Mouse (Mus musculus) lung, adult 18-20 months (tissue): ENCODE measurements around the gene Pnpo.

ENCODE experiments used
- DNase-seq, 2 experiments: peaks; one replicate each; pipeline ENCODE4 v3.0.0; 2022; ENCODE audit warnings: mixed read lengths in 2 of 2

Pnpo gene

DNA sequence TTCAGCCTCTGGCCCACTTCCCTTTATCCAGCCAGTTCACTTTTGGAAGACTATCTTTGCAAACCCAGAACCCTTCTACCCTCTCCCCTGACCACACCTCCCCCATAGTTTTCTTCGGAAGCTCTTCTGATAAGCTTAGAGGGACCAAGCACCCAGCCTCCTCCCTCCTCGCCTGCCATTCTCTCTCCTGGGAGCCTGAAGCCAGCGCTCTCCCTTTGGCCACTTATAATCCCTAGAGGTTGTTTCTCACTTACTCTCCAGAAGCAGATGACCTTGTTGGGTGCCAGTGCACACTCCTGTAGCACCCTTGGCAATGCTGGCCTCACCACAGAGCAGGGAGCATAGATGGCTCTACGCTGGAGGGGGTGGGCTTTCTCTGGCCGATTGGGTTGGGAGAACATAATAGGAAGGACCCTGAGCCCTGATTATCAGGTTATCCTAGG lies 25.5 kb upstream of the Pnpo start:
- DNase-seq = peak in 1 of 2 experiments; percentile 36

DNA sequence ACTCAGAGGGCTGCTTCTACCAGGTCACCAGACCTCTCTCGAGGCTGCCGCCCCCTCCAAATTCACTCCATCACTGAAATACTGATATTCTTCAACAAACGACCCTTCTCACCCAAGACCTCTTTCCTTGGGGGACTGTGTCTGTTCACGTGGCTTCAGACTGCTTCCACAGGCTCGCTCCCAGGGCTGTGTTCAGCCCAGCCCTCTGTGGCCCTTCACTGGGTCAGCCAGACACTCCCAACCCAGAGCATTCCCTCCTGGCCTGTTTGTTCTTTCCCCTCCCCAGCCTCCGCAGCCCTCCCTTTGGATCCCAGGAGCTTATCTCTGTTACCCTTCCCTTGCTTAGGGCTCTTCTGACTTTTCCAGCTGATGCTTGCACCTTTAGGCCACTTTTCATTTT lies 24.7 kb upstream of the Pnpo start:
- peak in 1 of 2 experiments; percentile 40 for DNase-seq

DNA sequence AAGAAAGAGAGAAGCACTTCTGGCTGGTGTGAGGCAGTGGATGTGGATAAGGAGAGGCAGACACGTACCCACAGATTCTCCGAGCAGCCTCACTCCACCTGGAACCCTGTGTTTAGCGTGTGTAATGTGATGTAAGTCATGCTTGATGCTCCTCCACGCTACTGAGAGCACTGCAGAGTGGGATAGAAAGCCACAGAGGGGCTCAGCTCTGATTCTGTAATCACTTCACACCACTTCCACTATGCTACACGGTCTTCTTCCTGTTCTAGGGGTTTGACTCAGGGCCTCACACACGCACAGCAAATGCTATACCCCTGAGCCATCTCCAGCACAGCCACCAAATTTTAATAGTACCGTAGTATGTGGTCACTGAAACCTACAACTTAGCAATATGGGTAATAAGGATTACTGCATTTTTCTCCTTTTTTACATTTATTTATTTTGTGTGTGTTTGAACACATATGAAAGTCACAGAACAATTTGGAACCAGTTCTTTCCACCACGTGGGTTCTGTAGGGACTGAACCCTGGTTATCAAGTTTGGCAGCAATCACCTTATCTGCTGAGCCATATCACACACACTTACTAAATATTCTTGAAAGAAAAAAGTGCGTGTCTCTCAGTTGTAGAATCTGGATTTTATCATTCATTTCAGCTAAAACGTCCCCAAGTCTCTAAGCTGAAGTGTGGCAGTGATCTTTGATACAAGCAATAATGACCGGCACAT lies 23.9 kb upstream of the Pnpo start:
- no peak for DNase-seq

DNA sequence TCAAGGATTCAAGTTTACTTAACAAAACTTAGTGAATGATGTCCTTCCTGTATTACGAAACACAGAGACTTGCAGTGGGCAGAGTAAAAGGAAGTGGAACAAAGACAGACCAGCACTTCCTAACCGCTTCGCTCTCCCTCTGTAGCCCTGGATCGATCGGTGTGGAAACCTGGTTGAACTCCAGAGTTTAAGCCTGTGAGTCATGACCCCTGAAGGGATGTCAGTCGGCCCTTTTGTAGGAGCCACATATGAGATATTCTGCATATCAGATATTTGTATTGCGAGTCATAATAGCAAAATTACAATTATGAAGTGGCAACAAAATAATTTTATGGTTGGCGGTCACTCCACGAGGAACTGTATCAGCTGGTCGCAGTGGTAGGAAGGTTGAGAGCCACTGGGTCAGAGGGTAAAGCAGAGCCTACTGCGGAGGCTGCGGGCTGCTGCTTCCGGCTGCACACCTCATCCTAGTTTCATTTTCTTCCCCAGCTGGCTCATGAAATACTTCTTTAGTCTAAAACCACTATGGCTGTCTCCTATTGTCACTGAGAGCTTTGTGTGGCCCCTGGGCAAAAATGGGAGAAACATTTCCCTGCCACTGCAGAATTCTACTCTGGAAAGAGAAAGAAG lies 23.2 kb upstream of the Pnpo start:
- peak; percentile 52 to 54 for DNase-seq

DNA sequence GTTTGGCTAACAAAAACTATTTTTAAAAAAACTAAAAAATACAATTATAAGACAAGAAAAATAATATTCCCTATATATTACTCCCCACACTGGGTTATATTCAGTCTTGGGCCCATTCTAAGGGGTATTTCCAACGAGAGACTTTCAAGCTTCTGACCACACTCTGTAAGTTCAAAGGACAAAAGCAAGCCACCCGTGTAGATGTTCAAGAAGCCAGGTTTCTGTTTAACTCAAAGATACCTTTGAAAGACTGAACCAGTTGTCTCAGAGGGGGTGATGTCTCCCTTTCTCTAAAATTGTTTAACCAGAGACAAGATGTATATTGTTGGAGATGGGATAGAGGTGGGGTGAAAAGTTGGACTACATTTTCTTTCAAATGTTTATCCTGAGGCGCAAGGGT lies 22.4 kb upstream of the Pnpo start:
- DNase-seq = no peak

DNA sequence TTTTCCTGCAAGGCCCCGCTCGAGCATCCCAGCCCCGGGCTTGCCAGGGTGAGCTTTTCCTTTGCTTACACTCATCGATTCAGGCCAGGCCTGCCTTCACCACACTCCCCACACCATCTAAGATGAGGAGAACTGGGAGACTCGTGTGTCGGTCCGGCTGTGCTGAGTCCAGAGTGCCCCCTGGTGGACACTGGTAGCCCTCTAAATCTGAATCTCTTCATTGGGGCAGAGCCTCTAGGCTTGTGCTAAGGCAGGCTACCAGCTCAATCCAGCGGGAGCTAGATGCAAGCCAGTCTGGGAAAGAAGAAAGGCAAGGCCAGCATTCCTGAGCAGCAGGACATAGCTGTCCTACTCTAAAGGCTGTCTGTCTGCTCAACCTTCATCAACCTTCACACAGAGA lies 19.8 kb upstream of the Pnpo start:
- peak; percentile 89 to 92 for DNase-seq

DNA sequence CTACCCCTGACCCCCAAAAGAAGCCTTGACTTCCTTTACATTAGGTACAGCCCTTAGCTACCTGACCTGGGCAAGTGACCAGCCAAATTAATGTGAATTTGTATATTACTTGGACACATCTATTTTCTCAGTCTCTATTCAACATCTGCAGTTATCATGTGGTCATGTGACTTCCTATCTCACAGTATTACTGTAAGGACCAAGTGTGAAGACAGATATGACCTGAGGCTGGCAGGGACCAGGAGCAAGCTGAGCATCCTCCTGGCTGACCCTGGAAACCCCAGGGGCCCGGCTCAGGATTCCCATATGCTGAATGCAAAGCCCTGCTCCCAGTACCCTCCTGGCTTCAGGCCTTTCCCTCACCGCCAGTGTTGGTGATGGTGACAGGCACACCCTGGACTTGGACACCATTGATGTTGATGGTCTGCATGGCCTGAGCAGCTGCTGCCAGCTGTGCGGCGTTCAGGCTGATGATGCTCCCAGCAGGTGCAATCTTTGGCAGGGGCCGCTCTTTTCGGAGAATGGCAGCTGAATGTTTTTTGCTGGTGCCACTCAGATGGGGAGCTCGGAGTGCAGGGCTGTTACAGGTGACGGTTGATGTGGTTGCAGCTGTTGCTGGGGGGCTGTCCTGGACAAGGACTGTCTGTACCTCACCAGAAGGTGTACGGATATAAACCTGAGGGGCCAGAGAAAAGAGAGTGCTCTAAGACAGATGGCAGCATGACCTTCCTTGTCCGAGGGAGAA lies 13.4 kb upstream of the Pnpo start:
- no peak for DNase-seq

DNA sequence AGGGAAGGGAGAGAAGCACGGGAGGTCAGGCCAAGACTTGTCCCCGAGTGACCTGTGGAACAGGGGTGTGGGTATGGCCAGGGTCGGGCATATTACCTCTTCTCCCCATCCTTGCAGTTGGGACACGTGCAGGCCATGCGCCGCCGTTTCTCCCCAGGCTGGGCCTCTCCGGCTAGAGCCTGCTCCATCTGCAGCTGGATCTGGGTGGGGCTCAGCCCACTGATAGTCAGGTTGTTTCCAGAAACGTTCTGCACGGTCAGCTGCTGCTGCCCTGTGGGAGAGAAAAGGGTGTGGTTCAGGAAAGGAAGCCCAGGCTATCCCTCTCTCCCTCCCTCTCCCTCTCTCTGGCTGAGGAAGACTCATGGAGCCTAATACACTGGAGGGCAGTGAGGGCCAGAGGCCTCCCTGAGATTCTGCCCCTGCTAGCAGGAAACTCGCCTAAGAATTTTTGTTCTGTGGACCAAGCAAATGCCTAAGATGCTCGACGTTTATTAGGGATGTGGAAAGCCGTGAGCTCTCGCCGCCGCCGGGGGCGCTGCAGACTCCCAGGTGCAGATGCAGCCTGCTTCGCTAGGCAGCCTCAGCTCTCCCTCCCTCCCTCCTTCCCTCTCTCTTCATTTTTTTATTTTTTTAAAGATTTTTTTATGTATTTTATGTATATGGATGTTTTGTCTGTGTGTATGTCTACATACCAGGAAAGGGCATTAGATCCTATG lies 12.4 kb upstream of the Pnpo start:
- no peak for DNase-seq

DNA sequence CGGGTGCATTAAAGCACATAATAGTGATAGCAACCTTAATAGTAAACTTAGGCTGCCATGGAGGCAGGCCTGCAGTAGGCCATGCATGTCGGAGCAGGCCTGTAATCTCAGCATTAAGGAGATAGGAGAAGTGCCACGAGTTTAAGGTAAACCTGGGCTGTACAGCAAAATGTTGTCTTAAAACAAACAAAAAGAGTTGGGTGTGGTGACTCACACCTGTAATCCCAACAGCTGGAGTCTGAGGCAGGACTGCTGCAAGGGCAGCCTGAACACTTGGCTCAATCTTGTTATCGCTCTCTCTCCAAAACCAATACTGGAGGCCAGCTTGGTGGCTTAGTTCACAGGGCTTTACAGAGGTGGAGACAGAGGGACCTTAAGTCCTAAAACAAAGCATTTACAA lies 11.3 kb upstream of the Pnpo start:
- no peak for DNase-seq

DNA sequence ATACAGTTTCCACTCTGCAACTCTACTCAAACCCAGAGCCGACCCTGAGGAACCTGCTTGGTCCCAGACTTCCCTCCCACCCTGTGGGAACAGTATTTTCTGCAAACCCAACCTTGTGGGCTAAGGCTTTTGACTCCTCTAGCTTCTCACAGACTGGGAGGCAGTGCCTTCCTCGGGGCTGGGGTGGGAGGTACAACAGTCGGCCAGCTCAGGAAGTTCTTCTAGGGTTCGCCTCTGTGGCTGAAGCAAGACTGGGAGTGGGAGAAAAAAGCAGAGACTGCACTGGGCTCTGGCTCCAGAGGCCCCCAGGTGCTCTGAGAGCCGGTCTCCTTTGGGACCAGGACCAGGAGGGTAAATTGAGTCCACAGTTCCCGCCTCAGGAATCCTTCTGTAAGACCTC lies 9.1 kb upstream of the Pnpo start:
- DNase-seq = no peak

DNA sequence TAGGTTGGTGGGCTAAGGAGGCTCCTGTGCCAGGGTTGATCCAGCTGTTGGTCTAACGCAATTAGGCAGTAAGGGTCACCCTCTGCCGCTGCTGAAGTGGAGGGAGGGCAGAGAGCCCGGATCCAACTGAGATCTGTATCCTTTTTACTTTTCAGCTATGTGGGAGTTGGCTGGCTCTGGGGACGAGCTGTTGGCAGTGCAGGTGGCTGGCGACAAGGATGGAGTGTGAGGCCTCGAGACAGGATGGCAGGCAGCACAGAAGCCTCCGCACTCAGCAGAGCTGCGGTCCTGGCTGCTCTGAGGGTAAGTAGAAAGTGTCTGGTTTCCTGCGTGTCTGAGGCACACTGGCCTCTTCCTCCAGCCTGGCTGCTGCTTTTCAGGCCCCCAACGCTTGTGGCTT lies 8.6 kb upstream of the Pnpo start:
- no peak for DNase-seq

DNA sequence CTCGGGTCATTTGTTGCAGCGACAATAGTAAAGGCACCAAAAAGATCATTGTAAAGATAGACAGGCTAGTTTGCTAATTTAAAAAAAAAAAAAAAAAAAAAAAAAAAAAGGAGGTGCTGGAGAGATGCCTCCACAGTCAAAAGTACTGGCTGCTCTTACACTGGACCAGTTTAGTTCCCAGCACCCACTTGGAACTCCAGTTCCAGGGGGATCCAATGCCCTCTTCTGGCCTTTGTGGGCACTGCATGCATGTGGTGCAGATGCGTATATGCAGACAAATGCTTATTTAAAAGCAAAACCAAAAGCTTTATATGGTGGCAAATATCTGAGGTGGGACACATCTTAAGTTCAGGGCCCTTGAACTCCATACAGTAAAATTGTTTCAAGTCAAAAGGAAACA lies 7.0 kb upstream of the Pnpo start:
- no peak for DNase-seq

DNA sequence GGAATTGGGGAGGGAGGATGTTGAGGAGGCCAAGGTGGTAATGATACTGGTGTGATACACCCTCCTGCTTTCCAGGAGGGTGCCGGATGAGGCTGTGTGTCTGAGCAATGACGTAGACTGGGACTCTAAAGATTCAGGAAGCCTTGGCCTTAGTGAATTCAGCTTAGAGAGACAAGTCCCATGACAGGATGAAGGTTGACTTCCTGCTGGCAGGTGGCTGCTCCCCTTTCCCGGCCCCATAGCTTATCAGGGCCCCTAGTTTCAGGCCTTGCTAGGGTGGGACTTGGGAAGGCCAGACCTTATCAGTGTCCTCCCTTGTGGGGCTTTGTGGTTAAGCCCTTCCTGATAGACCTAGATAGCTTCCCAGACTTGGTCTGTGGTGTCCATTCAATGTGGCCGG lies 4.1 kb upstream of the Pnpo start:
- DNase-seq = no peak

DNA sequence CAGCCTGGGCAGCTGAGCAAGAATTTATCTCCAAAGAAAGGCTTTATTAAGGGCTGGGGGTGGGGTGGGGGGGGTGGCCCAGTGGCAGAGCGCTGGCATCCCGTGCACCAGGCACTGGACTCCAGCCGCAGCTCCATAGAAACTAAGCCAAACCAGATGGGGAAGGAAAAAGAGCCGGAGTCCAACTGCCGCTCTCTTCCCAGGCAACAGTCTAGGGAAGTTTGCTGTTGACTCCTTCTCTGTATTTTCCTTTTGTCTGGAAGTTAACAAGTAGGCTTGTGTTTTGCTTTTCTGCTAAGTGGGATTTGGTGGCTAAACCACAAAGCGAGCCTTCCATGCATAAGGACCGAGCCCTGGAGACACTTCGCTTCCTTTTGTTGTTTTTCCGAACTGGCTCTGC lies 2.7 kb upstream of the Pnpo start:
- DNase-seq = no peak

DNA sequence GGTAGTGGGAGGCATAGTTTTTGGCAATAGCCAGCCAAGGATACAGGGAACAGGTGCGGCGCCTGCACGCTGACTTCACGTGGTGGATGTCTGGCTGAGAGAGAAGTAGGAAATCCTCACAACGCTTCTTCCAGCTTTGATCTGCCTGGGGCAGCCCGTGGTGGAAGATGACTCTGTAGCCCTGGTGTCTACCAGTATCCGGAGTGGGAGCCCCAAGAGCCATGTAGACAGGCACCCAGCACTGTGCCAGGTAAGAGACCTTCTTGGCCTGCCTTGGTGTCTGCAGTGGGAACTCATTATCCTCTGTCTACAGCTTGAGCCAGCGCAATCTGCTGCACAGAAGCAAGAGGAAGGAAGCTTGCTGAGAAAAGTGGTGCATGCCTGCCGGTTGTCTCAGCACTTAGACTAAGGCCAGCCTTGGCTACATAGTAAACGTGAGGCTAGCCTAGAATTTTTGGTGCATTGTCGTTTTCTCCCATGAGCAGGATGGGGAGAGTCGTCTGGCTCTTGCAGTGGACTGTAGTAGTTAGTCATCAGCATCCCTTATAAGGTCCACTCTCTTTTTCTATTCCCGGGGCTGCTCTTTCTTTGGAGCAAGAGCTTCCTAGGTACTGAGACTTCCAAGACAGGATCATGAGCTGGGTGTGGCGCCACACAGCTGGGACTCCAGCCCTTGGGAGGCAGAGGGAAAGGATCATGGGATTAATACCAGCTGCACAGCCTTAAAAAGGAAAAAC lies 1.2 kb upstream of the Pnpo start:
- DNase-seq = no peak

DNA sequence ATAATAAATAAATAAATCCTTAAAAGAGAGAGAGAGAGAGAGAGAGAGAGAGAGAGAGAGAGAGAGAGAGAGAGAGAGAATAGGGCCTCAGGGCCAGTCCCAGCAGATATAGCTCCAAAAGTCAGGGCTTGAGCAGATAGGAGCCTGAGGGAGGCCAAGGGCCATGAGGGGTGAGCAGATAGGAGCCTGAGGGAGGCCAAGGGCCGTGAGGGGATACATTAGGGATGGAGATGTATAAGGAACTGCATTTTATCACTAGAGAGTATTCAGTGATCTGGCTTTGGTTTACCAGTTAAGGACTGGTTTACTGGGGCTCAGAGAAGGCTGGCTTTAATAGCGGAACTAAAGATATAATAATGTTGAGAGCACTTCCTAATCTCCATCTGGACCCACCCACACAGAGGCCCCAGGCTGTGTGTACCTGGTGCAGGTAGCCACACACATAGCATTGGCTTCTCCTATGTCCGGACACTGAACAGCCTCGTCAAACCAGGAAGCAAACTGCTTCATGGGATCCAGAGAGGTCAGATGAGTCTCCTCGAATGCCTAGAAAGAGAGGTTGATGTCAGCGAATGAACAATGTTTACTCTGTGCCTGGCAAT lies 1.7 kb downstream of the Pnpo start:
- no peak for DNase-seq

DNA sequence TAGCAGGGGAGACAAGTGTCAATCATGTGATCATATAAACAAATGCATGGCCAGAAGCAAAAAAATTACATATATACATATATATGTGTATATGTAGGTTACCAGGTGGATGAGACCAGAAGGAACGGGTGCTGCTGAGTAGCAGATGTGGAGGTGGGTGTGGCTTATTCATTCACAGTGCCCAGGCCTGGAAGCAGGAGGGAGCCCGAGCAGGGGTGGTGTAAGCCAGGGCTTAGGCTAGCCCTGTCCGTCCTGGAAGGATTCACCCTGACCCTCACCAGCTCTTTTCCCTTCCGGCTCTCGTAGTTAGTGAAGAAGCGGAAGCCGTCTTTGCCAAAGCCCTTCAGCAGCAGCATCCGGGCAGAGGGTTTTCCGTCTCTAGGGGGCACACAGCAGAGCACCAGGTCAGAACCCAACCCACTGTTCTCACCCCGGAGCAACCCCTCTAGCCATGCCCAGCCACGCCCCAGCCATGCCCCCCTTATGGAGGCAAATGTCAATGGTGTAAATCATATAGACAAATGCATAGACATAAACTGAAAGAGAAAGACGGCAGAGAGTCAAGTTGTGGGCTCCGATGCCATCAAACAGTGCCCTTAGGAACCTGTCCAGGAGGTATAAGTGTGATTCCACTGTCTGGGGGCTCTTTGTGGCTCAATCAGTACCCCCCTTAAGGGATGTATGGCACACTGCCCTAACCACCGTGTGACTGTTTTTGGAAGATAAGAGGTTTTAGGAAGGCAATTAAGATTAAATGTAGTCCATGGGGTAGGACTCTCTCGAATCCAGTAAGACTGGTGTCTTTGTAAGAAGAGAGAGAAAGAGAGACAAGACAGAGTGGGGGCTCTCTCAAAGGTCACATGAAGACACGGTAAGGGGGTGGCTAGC lies 3.0 kb downstream of the Pnpo start:
- DNase-seq = no peak

DNA sequence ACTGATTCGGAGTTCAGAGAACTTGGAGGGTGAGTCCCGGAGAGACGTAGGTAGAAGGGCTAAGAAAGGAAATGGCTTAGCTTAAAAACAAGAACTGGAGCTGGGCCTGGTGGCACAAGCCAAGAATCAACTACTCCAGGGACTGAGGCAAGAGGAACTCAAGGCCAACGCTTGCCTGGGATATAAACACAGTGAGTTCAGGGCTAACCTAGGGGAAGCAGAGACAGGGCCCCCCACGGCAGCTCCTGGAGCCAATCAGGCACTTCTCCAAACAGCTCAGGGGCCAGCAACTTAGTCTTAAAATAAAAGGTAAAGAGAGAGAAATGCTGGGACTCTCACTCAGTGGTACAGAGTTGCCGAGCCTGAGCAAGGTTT lies 5.4 kb downstream of the Pnpo start:
- DNase-seq = no peak

DNA sequence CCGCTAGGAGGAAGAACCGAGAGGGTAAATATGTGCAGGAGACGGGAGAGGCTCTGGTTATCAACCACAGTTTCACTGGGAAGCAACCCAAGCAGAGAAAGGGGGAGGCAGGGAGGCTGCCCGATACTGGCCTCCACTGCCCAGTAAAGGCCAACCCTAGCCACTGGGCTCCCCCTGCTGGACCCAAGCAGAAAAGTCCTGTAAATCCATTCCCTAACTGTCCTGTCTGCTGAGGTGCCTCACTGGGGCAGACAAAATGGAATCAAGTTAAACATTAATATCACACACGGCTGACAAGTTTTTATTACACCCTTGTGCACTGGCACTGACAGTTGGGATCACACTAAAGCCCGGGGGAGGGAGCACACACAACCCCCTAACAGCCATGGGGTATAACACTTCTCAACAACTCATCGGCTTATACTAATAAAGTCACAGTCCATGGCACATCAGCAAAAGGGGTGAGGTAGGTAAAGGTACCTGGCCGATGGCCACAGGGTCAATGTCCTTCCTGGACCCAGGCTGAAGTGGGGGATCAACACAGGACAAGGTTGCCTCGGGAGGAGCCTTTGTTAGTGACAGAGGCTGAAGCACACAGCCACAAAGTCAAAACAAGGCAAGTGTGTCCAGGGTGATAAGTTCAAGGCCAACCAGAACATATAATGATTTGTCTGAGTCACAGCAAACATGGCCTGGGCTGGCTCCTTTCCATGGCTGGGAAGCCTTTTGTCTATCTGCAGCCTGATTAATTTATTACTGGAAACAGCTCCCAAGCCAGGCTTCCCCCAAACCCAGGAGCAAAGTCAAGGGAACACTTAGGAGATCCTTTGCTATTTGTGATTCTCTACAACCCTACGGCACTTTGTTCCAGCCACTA lies 6.0 kb downstream of the Pnpo start:
- peak; percentile 82 to 89 for DNase-seq
